Mouse (Mus musculus) right cerebral cortex, postnatal 4 days (tissue): ENCODE measurements around the gene Thap12.

Experiments
- DNase-seq: peaks from one replicate; pipeline ENCODE4 v3.0.0-alpha.2; 2022

Gene Thap12

GRCm38 (mm10) chr7:98698590-98698989 lies 4.3 kb upstream of the Thap12 start:
- DNase-seq = no peak

DNA sequence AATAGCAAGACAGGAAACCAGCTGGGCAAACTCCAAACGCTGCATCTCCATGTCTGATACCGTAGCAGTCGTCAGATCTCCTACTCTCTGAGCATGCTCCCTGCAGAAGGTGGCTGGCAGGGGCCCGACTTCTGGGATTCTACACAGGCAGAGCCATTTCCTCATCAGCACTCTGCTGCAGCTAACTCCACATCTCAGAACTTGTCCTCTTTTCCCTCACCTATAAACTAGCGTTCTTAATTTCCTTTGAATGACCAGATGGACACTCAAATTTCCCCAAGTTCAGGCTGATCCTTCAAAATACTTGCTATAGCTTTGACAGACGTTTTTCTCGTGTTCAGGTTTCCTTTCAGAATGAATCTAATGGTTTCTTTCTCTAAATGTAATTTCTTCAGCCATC lies 1.1 kb upstream of the Thap12 start:
- no peak for DNase-seq

- DNase-seq = peak; percentile 33
Measured at GRCm38 (mm10) chr7:98703365-98703881, 520 bp downstream of the Thap12 start.

DNA sequence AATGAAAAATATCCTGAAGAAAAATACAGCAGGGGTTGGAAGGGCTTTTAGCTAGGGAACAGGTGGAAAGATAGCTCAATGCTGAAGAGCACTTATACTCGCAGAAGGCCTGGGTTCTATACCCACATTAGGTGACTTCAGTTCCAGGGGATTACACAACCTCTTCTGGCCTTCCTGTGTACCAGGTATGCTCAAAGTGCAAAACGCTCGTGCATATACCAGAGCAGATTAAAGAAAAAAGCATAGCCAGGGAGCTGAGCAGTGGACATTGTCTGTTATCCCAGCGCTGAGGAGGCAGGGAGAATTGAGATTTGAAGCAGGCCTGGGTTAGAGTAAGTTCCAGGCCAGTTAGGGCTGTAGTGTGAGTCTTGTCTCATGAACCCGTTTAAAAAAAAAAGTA lies 1.4 kb downstream of the Thap12 start:
- DNase-seq = no peak

- DNase-seq = no peak
Measured at GRCm38 (mm10) chr7:98713661-98714060, 10.8 kb downstream of the Thap12 start.

DNA sequence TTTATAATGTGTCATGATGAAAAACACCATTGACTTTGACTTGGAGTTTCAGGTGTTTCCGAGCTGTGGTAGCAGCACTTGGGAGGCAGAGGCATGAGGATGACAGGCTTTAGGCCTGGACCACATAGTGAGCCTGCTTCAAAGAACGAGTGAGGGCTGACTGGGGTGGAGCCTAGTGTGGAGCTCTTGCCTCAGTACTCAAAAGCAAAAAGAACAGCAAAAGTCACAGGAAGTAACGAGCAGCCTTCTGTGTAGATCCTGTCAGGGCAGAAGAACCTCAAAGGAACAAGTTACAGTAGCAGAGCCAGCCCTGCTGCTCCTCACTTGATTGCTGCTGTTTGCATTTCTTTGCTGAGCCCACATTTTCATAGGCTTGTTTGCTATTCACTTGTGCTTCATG lies 14.5 kb downstream of the Thap12 start:
- no peak for DNase-seq

- DNase-seq = no peak
Measured at GRCm38 (mm10) chr7:98719761-98720160, 16.9 kb downstream of the Thap12 start.

GRCm38 (mm10) chr7:98720731-98721130 lies 17.8 kb downstream of the Thap12 start:
- no peak for DNase-seq

DNA sequence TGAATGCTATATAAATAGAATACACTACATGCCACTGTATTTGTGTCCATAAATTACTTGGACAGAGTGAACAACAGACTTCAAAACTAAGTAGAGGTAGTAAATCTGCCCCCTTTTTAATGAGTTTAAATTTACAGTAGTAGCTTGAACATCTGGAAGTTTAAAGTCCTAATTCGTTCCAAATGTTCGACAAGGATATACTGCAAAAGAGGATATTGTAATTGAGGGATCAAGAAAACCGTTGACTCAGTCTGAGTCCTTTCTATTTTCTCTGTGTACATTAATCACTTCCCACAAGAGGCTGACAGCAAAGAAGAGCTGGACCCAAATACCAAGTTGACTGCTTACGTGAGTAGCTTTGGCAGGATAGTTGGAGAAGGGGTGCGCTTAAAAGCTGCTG lies 18.3 kb downstream of the Thap12 start:
- DNase-seq = no peak

GRCm38 (mm10) chr7:98721623-98722022 lies 18.7 kb downstream of the Thap12 start:
- no peak for DNase-seq

GRCm38 (mm10) chr7:98725686-98726195 lies 22.8 kb downstream of the Thap12 start:
- no peak for DNase-seq

DNA sequence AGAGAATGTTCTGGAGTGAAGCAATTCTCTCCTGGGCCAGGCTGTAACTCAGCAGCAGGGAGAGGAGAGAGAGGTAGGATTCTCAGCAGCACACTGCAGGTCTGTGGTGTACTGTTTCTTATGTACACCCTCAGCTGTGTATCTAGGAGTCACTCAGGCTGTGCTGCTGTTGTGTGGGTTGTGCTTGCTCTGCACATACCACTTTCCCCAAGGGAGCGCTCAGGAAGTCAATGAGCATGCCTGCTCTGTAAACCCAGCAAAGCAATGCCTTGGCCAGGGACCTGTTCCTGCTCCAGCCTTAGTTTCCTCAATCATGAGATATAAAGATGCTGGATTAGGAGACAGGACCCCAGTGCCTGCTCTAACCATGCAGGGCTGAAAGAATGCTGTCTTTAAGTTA lies 25.1 kb downstream of the Thap12 start:
- DNase-seq = no peak

DNA sequence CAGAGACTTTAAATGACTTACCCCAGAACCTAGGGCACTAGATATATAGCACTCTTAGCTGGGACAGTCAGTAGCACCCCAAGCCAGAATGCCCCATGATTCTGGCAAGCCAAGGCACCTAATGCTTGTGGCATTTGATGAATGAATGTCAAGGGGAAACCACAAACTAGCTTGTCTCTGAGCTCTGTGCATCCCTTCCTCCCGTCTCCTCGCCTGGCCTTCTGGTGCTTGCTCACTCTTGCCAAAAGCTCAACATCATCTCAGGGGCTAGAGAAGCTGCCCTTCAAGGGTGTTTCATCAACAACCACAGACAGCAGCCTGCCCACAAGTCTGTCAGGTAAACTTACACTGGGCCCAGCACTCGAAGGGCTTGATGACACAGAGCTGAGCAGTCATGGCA lies 25.6 kb downstream of the Thap12 start:
- DNase-seq = no peak

- DNase-seq = no peak
Measured at GRCm38 (mm10) chr7:98729661-98730271, 26.9 kb downstream of the Thap12 start.

GRCm38 (mm10) chr7:98733958-98734357 lies 31.1 kb downstream of the Thap12 start:
- DNase-seq = no peak

DNA sequence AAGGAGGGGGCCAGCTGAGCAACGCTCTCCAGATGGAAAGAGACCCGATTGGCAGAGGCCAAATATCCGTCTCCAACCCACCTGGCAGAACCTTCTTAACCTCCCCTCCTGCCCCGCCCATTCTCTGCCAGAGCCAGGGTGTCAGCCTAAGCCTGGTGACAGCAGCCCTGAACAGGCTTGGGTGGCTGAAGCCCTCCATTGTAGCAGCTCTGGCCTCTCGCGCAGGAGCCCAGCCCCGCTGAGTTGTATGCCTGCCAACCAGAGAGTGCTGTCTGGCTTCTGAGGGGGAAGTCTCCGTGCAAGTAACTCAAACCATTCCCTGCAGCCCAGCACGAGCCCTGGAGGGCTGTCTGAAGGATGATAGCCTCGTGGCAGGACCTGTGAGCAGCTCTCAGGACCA lies 32.0 kb downstream of the Thap12 start:
- peak; percentile 49 for DNase-seq

DNA sequence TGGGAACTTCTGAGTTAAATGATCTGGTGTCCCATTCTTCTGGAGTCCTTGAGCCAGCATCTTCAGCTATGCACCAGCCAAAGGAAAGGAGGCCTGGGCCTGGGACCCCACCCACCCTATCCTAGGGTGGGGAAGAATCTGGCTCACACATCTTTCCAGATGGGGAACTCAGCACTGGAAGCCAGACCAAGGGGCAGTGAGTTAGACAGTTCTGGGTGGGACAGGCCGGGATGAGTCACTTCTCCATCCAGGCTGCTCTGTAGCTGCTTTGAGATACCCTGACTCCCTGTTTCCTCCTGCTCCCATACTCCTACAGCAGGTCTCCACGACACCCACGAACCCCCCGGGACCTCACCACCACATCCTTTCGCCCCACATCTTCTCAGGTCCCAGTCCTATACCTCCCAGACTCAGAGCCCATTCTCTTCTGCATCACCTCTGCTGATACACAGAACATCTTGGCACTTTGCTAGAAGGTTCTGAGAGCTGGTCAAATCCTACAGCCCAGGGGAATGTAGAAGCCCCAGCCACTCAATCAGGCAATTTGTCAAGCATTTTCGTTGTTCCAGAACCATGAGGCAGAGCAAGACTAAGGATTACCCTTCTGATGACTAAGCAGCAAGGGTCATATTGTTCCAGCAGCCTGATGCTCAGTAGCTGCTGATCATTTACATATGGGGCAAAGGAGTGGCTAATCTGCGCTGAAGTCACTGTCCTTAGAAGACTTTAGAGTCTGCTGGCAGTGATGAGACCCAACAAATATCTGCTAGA lies 34.1 kb downstream of the Thap12 start:
- DNase-seq = no peak

GRCm38 (mm10) chr7:98740363-98740762 lies 37.5 kb downstream of the Thap12 start:
- no peak for DNase-seq

GRCm38 (mm10) chr7:98743312-98743711 lies 40.4 kb downstream of the Thap12 start:
- peak; percentile 72 for DNase-seq

DNA sequence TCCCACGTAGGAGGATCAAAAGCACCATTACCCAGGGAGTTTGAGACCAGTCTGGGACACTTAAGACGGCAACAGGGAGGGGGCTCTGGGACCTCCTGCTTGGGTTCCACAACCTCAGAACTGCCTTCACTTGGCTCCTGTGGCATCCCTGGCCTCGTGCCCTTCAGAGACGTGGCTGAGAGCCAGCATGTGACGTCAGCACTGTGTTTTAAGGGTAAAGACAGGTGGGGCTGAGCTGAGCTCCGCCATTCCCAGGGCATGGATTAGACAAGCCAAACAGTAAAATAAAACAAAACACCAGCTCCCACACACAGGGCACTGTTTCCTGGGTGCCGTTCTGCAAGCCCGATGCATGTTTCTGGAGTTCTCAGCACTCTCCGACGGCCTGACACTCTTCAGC lies 47.5 kb downstream of the Thap12 start:
- DNase-seq = no peak

- DNase-seq = no peak
Measured at GRCm38 (mm10) chr7:98752680-98753079, 49.8 kb downstream of the Thap12 start.

GRCm38 (mm10) chr7:98756050-98756449 lies 53.1 kb downstream of the Thap12 start:
- DNase-seq = no peak

DNA sequence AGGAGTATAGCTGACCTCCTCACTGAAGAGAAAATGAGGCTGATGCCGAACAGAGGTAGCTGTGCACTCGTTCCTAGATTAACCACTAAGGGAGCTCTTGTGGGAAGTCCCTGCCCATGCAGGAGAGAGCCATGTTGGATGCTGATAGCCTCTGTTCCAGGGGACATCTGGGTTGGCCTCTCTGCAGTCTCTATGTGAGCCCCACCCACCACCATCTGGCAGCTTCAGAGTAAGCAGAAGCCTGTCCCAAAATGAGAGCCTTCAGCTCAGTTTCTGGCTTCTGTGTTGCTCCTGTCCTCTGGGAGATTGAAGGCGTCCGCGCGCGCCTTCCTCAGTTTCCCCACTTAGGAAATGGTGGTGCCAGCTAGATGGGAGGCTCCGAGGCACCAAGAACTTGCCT lies 53.7 kb downstream of the Thap12 start:
- DNase-seq = no peak

- DNase-seq = no peak
Measured at GRCm38 (mm10) chr7:98760126-98760525, 57.2 kb downstream of the Thap12 start.
